Mouse (Mus musculus): ENCODE data around the gene Gm20820. TPM values are rescaled to one million over a fixed set of nuclear protein-coding genes. Genes with fewer than 3 reads are reported as not detected.

Gm20820 gene
- total RNA-seq (2023), result not detected

DNA sequence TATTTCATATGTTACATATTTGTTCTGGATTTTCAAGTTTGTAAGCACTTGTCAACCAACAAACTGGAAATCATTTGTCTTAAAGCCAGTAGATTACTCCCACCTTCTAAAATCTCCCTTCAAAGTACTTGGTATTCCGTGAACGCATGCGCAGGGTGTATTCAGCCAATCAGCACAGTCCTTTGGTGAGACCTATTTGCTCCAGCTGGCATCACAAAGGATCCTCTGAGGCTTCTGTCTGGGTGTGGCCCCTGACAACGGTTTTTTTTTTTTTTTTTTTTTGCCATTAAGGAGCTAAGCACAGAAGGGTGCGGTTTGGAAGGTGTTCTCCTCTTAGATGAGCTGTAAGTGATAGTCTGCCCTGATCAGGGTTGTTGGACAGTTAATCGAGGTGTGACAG, at the start of gene Gm20820:
Gene Gm20820, plus strand, starts transcription at position 301 of the 400 bp plus-strand sequence.

Measured in neutrophil, adult 83 days (primary cell).